Mouse (Mus musculus): Measurements from ENCODE around the gene Git2.

Gene Git2

DNA sequence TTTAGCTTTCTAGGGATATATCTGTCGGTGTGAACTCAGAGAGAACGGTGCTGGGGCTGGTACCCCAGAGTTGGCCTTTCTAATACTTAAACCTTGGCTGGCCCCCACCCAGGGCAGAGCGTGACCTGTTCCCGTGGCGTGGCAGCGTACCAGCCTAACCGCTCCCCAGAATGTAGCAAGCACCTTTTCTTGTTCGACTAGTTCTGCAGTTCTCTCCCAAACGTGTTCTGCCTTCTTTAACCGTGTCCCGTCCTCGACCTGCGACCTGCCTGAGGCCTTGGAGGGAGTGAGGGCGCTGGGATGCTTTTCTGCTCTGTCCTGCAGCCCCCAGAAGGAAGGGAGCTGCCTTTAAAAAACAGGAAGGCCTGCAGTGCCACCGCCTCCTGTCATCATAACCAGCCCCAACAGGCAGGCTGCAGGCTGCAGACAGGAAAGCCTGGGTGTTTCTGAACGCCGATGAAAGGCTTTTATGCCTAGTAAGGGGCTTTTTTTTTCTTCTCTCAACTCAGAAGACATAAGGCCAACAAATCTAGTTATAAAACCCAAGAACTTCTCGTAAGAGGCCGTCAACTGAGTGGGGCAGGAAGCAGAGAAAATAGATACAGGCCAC, 94.5 kb downstream of the Git2 start:
- no peak for DNase-seq

DNA sequence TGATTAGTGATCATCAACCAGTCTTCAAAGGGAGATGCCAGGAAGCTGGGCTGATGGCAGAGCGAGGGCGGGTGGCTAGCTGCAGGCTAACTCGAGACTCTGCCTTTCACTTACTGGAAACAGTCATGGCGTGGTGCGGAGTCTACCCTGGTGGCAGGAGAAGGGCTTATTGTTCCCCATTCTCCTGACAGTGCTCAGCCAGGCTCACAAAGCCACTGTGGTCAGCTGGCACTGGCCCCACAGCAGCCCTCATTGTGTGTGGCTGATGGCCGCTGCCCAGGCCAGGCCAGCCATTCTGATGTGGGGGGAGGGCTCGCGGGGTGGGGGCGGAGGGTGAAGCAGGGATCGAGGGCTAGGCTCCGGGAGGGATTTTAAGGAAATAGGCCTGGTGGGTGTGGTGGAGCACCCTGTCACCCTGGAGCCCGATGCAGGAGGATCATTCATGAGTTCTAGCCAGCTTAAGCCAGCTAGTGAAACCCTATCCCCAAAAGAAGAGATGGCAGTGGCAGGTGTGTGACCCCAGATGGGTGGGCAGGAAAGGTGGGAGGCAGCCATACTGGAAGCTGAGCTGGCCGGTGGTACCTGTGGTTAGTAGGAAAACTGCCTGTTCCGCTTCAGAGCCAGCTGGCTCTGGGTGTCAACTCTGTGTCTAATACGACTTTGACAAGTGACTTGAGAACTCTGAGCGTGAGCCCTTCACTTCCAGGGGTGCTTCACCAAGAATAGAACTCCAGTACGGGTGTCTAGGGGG, 95.3 kb downstream of the Git2 start:
- DNase-seq: no peak
